Mouse (Mus musculus) ES-Bruce4 (cell line): ENCODE results near the gene Cdc14b.

Source experiments
- CTCF ChIP-seq: IDR thresholded peaks from one replicate; pipeline ENCODE4 v1.8.1; 2011; ENCODE audit warnings: low read depth, low read length
- EP300 ChIP-seq: IDR thresholded peaks from 2 replicates; pipeline ENCODE4 v1.6.1; 2011; ENCODE audit warnings: low read depth, low read length; ENCODE audit not compliant: insufficient read depth
- POLR2A ChIP-seq: IDR thresholded peaks from one replicate; pipeline ENCODE4 v1.8.1; 2011; ENCODE audit warnings: low read length; ENCODE audit not compliant: insufficient read depth

GRCm38 (mm10) chr13:64267151-64267550 is 7.9 kb downstream of the Cdc14b start:
- TF ChIP-seq POLR2A: no peak
- no peak for TF ChIP-seq CTCF
- TF ChIP-seq EP300: no peak
